Mouse (Mus musculus) testis, adult 2 months (tissue): ENCODE measurements around the gene Flvcr2.

Source experiments
- CTCF ChIP-seq: fragments of 200-500 bp; IDR thresholded peaks from 2 replicates; pipeline ENCODE4 v1.5.1; 2012; ENCODE audit warnings: low read depth, mild to moderate bottlenecking, inconsistent platforms, low read length, moderate library complexity; ENCODE audit not compliant: control insufficient read depth, insufficient read depth, insufficient replicate concordance
- POLR2A ChIP-seq: fragments of 200-500 bp; IDR thresholded peaks from 2 replicates; pipeline ENCODE4 v1.6.1; 2012; ENCODE audit warnings: low read depth, mild to moderate bottlenecking, inconsistent platforms, low read length, moderate library complexity; ENCODE audit not compliant: control insufficient read depth

- TF ChIP-seq CTCF (no peak), POLR2A (no peak)
Measured at GRCm38 (mm10) chr12:85752116-85752515, 5.8 kb downstream of the Flvcr2 start.
